Mouse (Mus musculus) heart, postnatal 36 days (tissue): Measurements from ENCODE around the gene Sgpl1. TPM values are rescaled to one million over a fixed set of nuclear protein-coding genes. Genes with fewer than 3 reads are reported as not detected.

Experiments used
- microRNA-seq, 2 experiments: library from miRNA; unstranded; fragments of <30 nt; microRNA quantifications; one replicate each; pipeline ENCODE4 v1.2.0; 2021; ENCODE audit warnings: borderline number of aligned reads in 2 of 2
- total RNA-seq, 2 experiments: library from RNA; stranded (reverse); gene quantifications; 2 replicates each; pipeline ENCODE4 v1.2.3; 2021

Gene Sgpl1
- total RNA-seq, 2 experiments from 2014 or later = 17.8 to 19.8 TPM

Small RNA genes lying within 50 kb of the gene (microRNA-seq; reads per million reads assigned to microRNA genes)
- 0 reads per million in 2 experiments for gene Gm44308

Other genes with a start within 250 kb of the Sgpl1 start
- gene Pcbd1, start 58.4 kb downstream of the Sgpl1 start, total RNA-seq = under 1 TPM; 0.39 to 0.95 TPM
- not detected for gene Tbata, start 24.3 kb upstream of the Sgpl1 start, total RNA-seq
- gene Adamts14, start 125.7 kb upstream of the Sgpl1 start, total RNA-seq = 1 to 10 TPM in 1 of 2 experiments, under 1 TPM in 1; 0.83 to 1.9 TPM
- gene Prf1, start 150.1 kb upstream of the Sgpl1 start, total RNA-seq = under 1 TPM in 1 of 2 experiments, not detected in 1; 0.11 TPM
- gene Pald1, start 235.8 kb upstream of the Sgpl1 start, total RNA-seq = 10 to 100 TPM; 19.9 to 21.6 TPM